Mouse (Mus musculus): ENCODE data around the gene Mob1b. TPM values are rescaled to one million over a fixed set of nuclear protein-coding genes. Genes with fewer than 3 reads are reported as not detected.

The Mob1b gene
- polyA plus RNA-seq, 1 experiment from 2014 or later = 9.7 TPM

GRCm38 (mm10) chr5:88797121-88797520 is 76.5 kb downstream of the Mob1b start:
- H3K4me1 ChIP-seq (ENCODE audit: insufficient read depth, low read depth, low read length) = no peaks in the 10 kb centered on the region
- H3K9me3 ChIP-seq (ENCODE audit: low read length) = no peaks in the 10 kb centered on the region
- TF ChIP-seq EP300 (IDR thresholded peaks at IDR 0.05) (no peak), CTCF (IDR thresholded peaks at IDR 0.05) (no peak)
- ATAC-seq = no peak
- H3K4me2 ChIP-seq (replicated peaks; ENCODE audit: low read depth, low read length) = no peak overlapping the region
- H3K36me3 ChIP-seq (ENCODE audit: insufficient read depth, low read length) = no peaks in the 10 kb centered on the region
- 52% methylated on average over 6 of the region's 6 CpGs for WGBS
- DNase-seq (ENCODE audit: low spot score) = no peak
- no peak overlapping the region for H3K9ac ChIP-seq (replicated peaks; ENCODE audit: low read depth)
- no peak overlapping the region for H3K27ac ChIP-seq (ENCODE audit: low read length)
- H3K27me3 ChIP-seq (replicated peaks; ENCODE audit: insufficient read depth, low read length) = no peaks in the 10 kb centered on the region
- H3K4me3 ChIP-seq (ENCODE audit: low read depth, low read length) = no peak overlapping the region

- no peak overlapping the region for H3K4me2 ChIP-seq (replicated peaks; ENCODE audit: low read depth, low read length)
- no peaks in the 10 kb centered on the region for H3K27me3 ChIP-seq (replicated peaks; ENCODE audit: insufficient read depth, low read length)
- ATAC-seq = no peak
- 77% methylated on average over 4 of the region's 4 CpGs for WGBS
- no peak overlapping the region for H3K4me3 ChIP-seq (ENCODE audit: low read depth, low read length)
- TF ChIP-seq CTCF (IDR thresholded peaks at IDR 0.05) = no peak
- TF ChIP-seq EP300 (IDR thresholded peaks at IDR 0.05) = no peak
- no peak overlapping the region for H3K27ac ChIP-seq (ENCODE audit: low read length)
- no peak for DNase-seq (ENCODE audit: low spot score)
- H3K36me3 ChIP-seq (ENCODE audit: insufficient read depth, low read length) = no peaks in the 10 kb centered on the region
- no peaks in the 10 kb centered on the region for H3K9me3 ChIP-seq (ENCODE audit: low read length)
- H3K9ac ChIP-seq (replicated peaks; ENCODE audit: low read depth) = no peak overlapping the region
- H3K4me1 ChIP-seq (ENCODE audit: insufficient read depth, low read depth, low read length) = no peaks in the 10 kb centered on the region
Observed at GRCm38 (mm10) chr5:88805616-88806015, 85.0 kb downstream of the Mob1b start.

- no peaks in the 10 kb centered on the region for H3K9me3 ChIP-seq (ENCODE audit: low read length)
- H3K36me3 ChIP-seq (ENCODE audit: insufficient read depth, low read length) = no peaks in the 10 kb centered on the region
- no peaks in the 10 kb centered on the region for H3K4me1 ChIP-seq (ENCODE audit: insufficient read depth, low read depth, low read length)
- H3K27me3 ChIP-seq (replicated peaks; ENCODE audit: insufficient read depth, low read length) = no peaks in the 10 kb centered on the region
- DNase-seq (ENCODE audit: low spot score) = no peak
- 10% methylated on average over 5 of the region's 5 CpGs for WGBS
- no peak overlapping the region for H3K4me2 ChIP-seq (replicated peaks; ENCODE audit: low read depth, low read length)
- TF ChIP-seq CTCF (IDR thresholded peaks at IDR 0.05) (no peak), EP300 (IDR thresholded peaks at IDR 0.05) (no peak)
- ATAC-seq = no peak
- no peak overlapping the region for H3K27ac ChIP-seq (ENCODE audit: low read length)
- no peak overlapping the region for H3K9ac ChIP-seq (replicated peaks; ENCODE audit: low read depth)
- no peak overlapping the region for H3K4me3 ChIP-seq (ENCODE audit: low read depth, low read length)
Observed at GRCm38 (mm10) chr5:88806278-88806677, 85.6 kb downstream of the Mob1b start.

- Histone ChIP-seq H3K4me1 (ENCODE audit: insufficient read depth, low read depth, low read length) (no peaks in the 10 kb centered on the region), H3K4me2 (replicated peaks; ENCODE audit: low read depth, low read length) (no peak overlapping the region), H3K27me3 (replicated peaks; ENCODE audit: insufficient read depth, low read length) (no peaks in the 10 kb centered on the region), H3K27ac (ENCODE audit: low read length) (no peak overlapping the region), H3K4me3 (ENCODE audit: low read depth, low read length) (no peak overlapping the region), H3K9ac (replicated peaks; ENCODE audit: low read depth) (no peak overlapping the region), H3K9me3 (ENCODE audit: low read length) (no peaks in the 10 kb centered on the region), H3K36me3 (ENCODE audit: insufficient read depth, low read length) (no peaks in the 10 kb centered on the region)
- ATAC-seq (no peak), DNase-seq (ENCODE audit: low spot score) (no peak)
- WGBS = 33% methylated on average over 9 of the region's 9 CpGs
- TF ChIP-seq CTCF (IDR thresholded peaks at IDR 0.05) = no peak
- no peak for TF ChIP-seq EP300 (IDR thresholded peaks at IDR 0.05)
Observed at GRCm38 (mm10) chr5:88807342-88807741, 86.7 kb downstream of the Mob1b start.

- ATAC-seq = no peak
- Histone ChIP-seq H3K27ac (ENCODE audit: low read length) (no peak overlapping the region), H3K36me3 (ENCODE audit: insufficient read depth, low read length) (no peaks in the 10 kb centered on the region), H3K4me2 (replicated peaks; ENCODE audit: low read depth, low read length) (no peak overlapping the region), H3K4me3 (ENCODE audit: low read depth, low read length) (no peak overlapping the region), H3K27me3 (replicated peaks; ENCODE audit: insufficient read depth, low read length) (no peaks in the 10 kb centered on the region), H3K9me3 (ENCODE audit: low read length) (no peaks in the 10 kb centered on the region), H3K4me1 (ENCODE audit: insufficient read depth, low read depth, low read length) (no peaks in the 10 kb centered on the region), H3K9ac (replicated peaks; ENCODE audit: low read depth) (no peak overlapping the region)
- TF ChIP-seq EP300 (IDR thresholded peaks at IDR 0.05) (no peak), CTCF (IDR thresholded peaks at IDR 0.05) (no peak)
- 76% methylated on average over 2 of the region's 2 CpGs for WGBS
- no peak for DNase-seq (ENCODE audit: low spot score)
Observed at GRCm38 (mm10) chr5:88813188-88813587, 92.5 kb downstream of the Mob1b start.

Other genes with a start within 250 kb of the Mob1b start
- gene Enam, start 232.9 kb upstream of the Mob1b start, polyA plus RNA-seq (2015; fragmentation: Nextera tagmentation; extraction: Ambion mirVana) = not detected in 2 replicates
- gene Jchain, start 193.0 kb upstream of the Mob1b start, polyA plus RNA-seq (2015; fragmentation: Nextera tagmentation; extraction: Ambion mirVana) = 0.19 TPM in 1 of 2 replicates, not detected in the other
- gene Utp3, start 166.4 kb upstream of the Mob1b start, polyA plus RNA-seq (2015; fragmentation: Nextera tagmentation; extraction: Ambion mirVana) = 36.4 and 44.0 TPM in 2 replicates
- 7.5 and 8.4 TPM in 2 replicates for gene Rufy3, start 155.8 kb upstream of the Mob1b start, polyA plus RNA-seq (2015; fragmentation: Nextera tagmentation; extraction: Ambion mirVana)
- gene Grsf1, start 44.7 kb upstream of the Mob1b start, polyA plus RNA-seq (2015; fragmentation: Nextera tagmentation; extraction: Ambion mirVana) = 45.4 and 46.0 TPM in 2 replicates
- gene Dck, start 44.1 kb downstream of the Mob1b start, polyA plus RNA-seq (2015; fragmentation: Nextera tagmentation; extraction: Ambion mirVana) = 7.2 and 7.8 TPM in 2 replicates
- 2.9 and 4.0 TPM in 2 replicates for gene Slc4a4, start 166.0 kb downstream of the Mob1b start, polyA plus RNA-seq (2015; fragmentation: Nextera tagmentation; extraction: Ambion mirVana)

Data from lung, postnatal 0 days (tissue).